Mouse (Mus musculus) thymus, adult 2 months (tissue): Measurements from ENCODE around the gene Supt3. TPM values are rescaled to one million over a fixed set of nuclear protein-coding genes. Genes with fewer than 3 reads are reported as not detected.

ENCODE experiments used
- DNase-seq: peaks from one replicate; pipeline ENCODE4 v3.0.0; 2021
- H3K27ac ChIP-seq: fragments of 200-500 bp; 2 replicates; pipeline ENCODE4 v1.5.1; 2012; ENCODE audit warnings: low read length, control low read depth; ENCODE audit not compliant: control insufficient read depth, insufficient read depth
- H3K27me3 ChIP-seq: fragments of 200-500 bp; 2 replicates; pipeline ENCODE4 v1.6.1; 2012; ENCODE audit warnings: mild to moderate bottlenecking, low read length, moderate library complexity, mixed read lengths; ENCODE audit not compliant: control insufficient read depth, insufficient read depth
- H3K36me3 ChIP-seq: fragments of 200-500 bp; 2 replicates; pipeline ENCODE4 v1.6.1; 2012; ENCODE audit warnings: mild to moderate bottlenecking, low read length, moderate library complexity; ENCODE audit not compliant: control insufficient read depth, insufficient read depth
- H3K4me1 ChIP-seq: fragments of 200-500 bp; replicated peaks from 2 replicates; pipeline ENCODE4 v1.6.1; 2012; ENCODE audit warnings: low read length; ENCODE audit not compliant: control insufficient read depth, insufficient read depth
- H3K4me3 ChIP-seq: fragments of 200-500 bp; 2 replicates; pipeline ENCODE4 v1.5.1; 2012; ENCODE audit warnings: mild to moderate bottlenecking, low read length, control low read depth, moderate library complexity; ENCODE audit not compliant: control insufficient read depth, insufficient read depth
- CTCF ChIP-seq: fragments of 200-500 bp; IDR thresholded peaks from 2 replicates; pipeline ENCODE4 v1.5.1; 2012; ENCODE audit warnings: mild to moderate bottlenecking, control low read depth, low read length, moderate library complexity, borderline replicate concordance; ENCODE audit not compliant: control insufficient read depth, poor library complexity, insufficient read depth; ENCODE audit errors: extremely low read depth
- POLR2A ChIP-seq: fragments of 200-500 bp; IDR thresholded peaks from 2 replicates; pipeline ENCODE4 v1.6.1; 2012; ENCODE audit warnings: mild to moderate bottlenecking, low read length, control low read depth, moderate library complexity; ENCODE audit not compliant: control insufficient read depth, poor library complexity, insufficient read depth; ENCODE audit errors: extremely low read depth
- WGBS: fragments of 180-500 bp; shearing (Covaris S2); methylation state at CpG from one replicate; pipeline ENCODE4 v1.1.7; 2018; 5-methylcytosine and 5-hydroxymethylcytosine counted together
- polyA plus RNA-seq: library from polyadenylated mRNA; depleted of rRNA; stranded (reverse); fragments of >200 nt; gene quantifications from 2 replicates; pipeline ENCODE4 v1.2.3, GENCODE M21; 2012

The Supt3 gene
- polyA plus RNA-seq, 1 experiment: 4.8 TPM

- Histone ChIP-seq H3K4me3 (peak overlapping the region; percentile 86), H3K27ac (no peak overlapping the region), H3K36me3 (no peaks in the 10 kb centered on the region), H3K27me3 (peaks cover 27% of the 10 kb centered on the region), H3K4me1 (peaks cover 25% of the 10 kb centered on the region)
- no peak for TF ChIP-seq CTCF
- no peak for TF ChIP-seq POLR2A
- peak; percentile 56 for DNase-seq
- WGBS: 1% methylated on average over 62 of the region's 64 CpGs
Observed at GRCm38 (mm10) chr17:44735223-44735990, 41.5 kb upstream of the Supt3 start.

DNA sequence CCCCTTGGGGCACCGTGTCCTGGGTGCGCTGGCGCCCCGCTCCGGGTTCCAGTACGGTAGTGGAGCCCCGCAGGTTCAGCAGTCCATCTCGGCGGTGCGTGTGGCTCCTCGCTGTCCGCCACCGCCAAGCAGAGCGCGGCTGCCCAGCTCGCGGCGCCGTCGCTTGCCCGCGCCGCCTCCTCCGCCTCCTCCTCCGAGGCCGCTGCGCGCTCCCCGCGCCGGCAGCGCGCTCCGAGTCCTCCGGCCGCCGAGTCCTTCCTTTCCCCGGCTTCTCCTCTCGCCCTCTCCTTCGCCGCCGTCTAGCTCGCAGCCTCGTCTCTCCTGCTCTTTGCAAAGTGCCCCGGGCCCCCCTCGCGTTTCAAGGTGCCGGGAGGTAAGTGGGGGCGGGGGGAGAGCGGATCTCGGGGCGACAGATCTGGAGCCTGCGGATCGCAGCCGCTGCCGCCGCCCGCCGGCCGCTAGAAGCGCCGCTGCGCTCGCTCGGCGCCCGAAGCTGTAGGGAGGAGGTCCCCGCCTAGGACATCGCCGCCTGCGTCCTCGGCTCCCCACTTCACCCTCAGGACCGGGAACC lies 40.9 kb upstream of the Supt3 start:
- Histone ChIP-seq H3K36me3 (no peaks in the 10 kb centered on the region), H3K27me3 (peaks cover 27% of the 10 kb centered on the region), H3K4me3 (peak overlapping the region; percentile 86), H3K27ac (no peak overlapping the region), H3K4me1 (peaks cover 25% of the 10 kb centered on the region)
- WGBS: under 1% methylated on average over 66 of the region's 73 CpGs
- DNase-seq: peak; percentile 73
- TF ChIP-seq CTCF: peak; percentile 54; the same call in 1 of the 2 replicates
- no peak for TF ChIP-seq POLR2A

DNA sequence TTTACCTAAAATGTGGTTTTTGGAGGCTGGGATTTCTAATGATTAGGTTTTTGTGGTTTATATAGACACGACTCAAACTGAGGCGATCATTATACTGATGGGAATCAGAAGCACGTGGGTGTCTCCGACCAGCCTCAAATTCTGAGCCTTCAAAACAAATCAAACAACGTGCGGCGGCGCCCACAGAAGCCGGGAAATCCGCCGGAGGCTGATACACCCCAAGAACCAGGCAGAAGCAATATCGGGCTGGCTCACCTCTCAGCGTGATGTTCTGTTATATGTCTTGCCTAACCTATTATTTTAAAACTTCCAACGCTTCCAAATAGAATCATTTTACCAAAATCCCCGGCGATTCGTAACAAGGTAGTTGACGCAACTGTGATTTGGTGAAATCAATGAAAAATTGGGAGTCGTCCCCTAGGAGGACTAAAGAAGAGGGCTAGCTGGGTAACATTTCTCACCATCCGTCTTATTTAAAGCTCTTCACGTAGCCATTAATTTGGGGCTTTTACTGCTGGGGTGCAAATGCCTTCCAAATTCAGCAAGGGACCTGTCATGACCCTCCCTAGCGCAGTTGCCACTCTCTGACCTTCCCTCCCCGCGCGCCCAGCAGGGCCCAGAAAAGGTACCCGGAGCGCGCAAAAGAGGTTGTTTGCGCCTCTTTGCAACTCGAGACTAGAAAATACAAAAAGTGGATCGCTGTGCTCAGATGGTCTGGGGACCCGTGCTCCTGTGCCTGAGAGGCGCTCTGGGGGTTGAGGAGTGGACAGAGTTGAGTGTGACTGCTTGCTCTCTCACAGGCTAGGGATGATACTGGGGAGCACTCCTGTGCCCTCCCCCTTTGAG lies 39.5 kb upstream of the Supt3 start:
- no peak overlapping the region for H3K4me3 ChIP-seq
- WGBS: 5% methylated on average over 33 of the region's 33 CpGs
- peaks cover 25% of the 10 kb centered on the region for H3K4me1 ChIP-seq
- H3K27me3 ChIP-seq: peaks cover 27% of the 10 kb centered on the region
- no peak overlapping the region for H3K27ac ChIP-seq
- no peak for TF ChIP-seq POLR2A
- DNase-seq: peak; percentile 32
- H3K36me3 ChIP-seq: no peaks in the 10 kb centered on the region

GRCm38 (mm10) chr17:44738121-44738637 lies 38.8 kb upstream of the Supt3 start:
- WGBS: 6% methylated on average over 15 of the region's 22 CpGs
- Histone ChIP-seq H3K27me3 (peaks cover 27% of the 10 kb centered on the region), H3K36me3 (no peaks in the 10 kb centered on the region), H3K27ac (no peak overlapping the region), H3K4me3 (0 out of 2 replicates have a peak overlapping the region, but pooled peaks have one; percentile 9), H3K4me1 (peaks cover 25% of the 10 kb centered on the region)
- TF ChIP-seq POLR2A (no peak), CTCF (no peak)
- no peak for DNase-seq

DNA sequence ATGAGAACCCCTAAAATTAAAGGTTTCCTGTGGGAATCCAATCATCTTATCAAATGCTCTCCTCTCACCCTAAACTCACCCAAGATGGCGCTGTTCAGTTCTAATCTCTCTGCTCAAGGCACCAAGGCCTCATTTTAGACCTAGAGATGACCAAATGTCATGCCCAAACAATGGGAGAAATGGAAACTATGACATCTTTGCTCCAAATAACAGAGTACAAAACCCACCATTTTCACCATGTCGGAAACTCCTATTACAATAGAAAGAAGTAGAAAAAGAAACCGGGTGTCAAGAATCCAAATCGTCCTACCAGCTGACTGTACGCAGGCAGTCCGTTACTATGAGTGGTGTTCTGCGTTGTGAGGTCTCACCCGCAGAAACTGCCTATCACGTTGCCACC lies 34.7 kb upstream of the Supt3 start:
- Histone ChIP-seq H3K36me3 (no peaks in the 10 kb centered on the region), H3K4me1 (peaks cover 7% of the 10 kb centered on the region), H3K4me3 (no peak overlapping the region), H3K27ac (no peak overlapping the region), H3K27me3 (peaks cover 7% of the 10 kb centered on the region; the same call in 1 of the 2 replicates)
- no peak for DNase-seq
- 98% methylated on average over 9 of the region's 9 CpGs for WGBS
- TF ChIP-seq CTCF (no peak), POLR2A (no peak)

DNA sequence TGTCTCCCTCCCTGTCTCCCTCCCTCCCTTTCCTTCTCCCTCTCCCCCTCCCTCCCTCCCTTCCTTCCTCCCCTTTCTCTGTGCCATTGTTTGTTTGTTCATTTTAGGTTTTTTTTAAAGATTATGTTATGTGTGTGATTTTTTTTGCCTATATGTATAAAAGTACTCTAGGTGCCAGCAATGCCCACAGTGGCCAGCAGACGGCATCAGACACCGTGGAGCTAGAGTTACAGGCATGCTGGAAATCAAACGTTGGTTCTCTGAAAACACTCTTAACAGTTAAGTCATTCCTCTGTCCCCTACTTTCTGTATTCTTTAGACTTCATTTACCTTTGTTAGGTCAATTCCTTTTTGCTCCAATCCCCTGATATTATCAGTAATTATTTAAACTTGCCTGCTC lies 33.2 kb upstream of the Supt3 start:
- Histone ChIP-seq H3K36me3 (no peaks in the 10 kb centered on the region), H3K27me3 (no peaks in the 10 kb centered on the region; the same call in 1 of the 2 replicates), H3K4me3 (no peak overlapping the region), H3K27ac (no peak overlapping the region), H3K4me1 (no peaks in the 10 kb centered on the region)
- WGBS: 87% methylated on average over 3 of the region's 3 CpGs
- no peak for TF ChIP-seq POLR2A
- no peak for TF ChIP-seq CTCF
- DNase-seq: no peak
